Mouse (Mus musculus) thymus, postnatal 14 days (tissue): ENCODE results near the gene Rai1.
A peak's percentile ranks its signal among the peaks of the same experiment; 100 is the strongest.

Experiments
- DNase-seq: peaks from one replicate; pipeline ENCODE4 v3.0.0; 2021

Gene Rai1

GRCm38 (mm10) chr11:60104810-60105592 lies at the start of gene Rai1:
Gene Rai1 (plus strand): TSS chr11:60105013.
- DNase-seq: peak; percentile 97

- no peak for DNase-seq
Observed at GRCm38 (mm10) chr11:60056520-60056919, 48.3 kb upstream of the Rai1 start.

GRCm38 (mm10) chr11:60057987-60058386 lies 46.8 kb upstream of the Rai1 start:
- no peak for DNase-seq

GRCm38 (mm10) chr11:60058441-60058840 lies 46.4 kb upstream of the Rai1 start:
- DNase-seq: no peak

- DNase-seq: no peak
Observed at GRCm38 (mm10) chr11:60060026-60060425, 44.8 kb upstream of the Rai1 start.

GRCm38 (mm10) chr11:60061504-60062006 lies 43.3 kb upstream of the Rai1 start:
- no peak for DNase-seq

GRCm38 (mm10) chr11:60065267-60065666 lies 39.5 kb upstream of the Rai1 start:
- DNase-seq: no peak

GRCm38 (mm10) chr11:60067646-60068045 lies 37.2 kb upstream of the Rai1 start:
- no peak for DNase-seq

GRCm38 (mm10) chr11:60068631-60069030 lies 36.2 kb upstream of the Rai1 start:
- DNase-seq: no peak

GRCm38 (mm10) chr11:60070599-60070998 lies 34.2 kb upstream of the Rai1 start:
- DNase-seq: peak; percentile 76

- DNase-seq: no peak
Observed at GRCm38 (mm10) chr11:60071221-60071620, 33.6 kb upstream of the Rai1 start.

- no peak for DNase-seq
Observed at GRCm38 (mm10) chr11:60073121-60073520, 31.7 kb upstream of the Rai1 start.

- no peak for DNase-seq
Observed at GRCm38 (mm10) chr11:60073936-60074502, 30.8 kb upstream of the Rai1 start.

GRCm38 (mm10) chr11:60076183-60076582 lies 28.6 kb upstream of the Rai1 start:
- no peak for DNase-seq

- DNase-seq: peak; percentile 82
Observed at GRCm38 (mm10) chr11:60076790-60077189, 28.0 kb upstream of the Rai1 start.

- peak; percentile 88 for DNase-seq
Observed at GRCm38 (mm10) chr11:60084589-60084988, 20.2 kb upstream of the Rai1 start.

- no peak for DNase-seq
Observed at GRCm38 (mm10) chr11:60086676-60087075, 18.1 kb upstream of the Rai1 start.

GRCm38 (mm10) chr11:60088947-60089346 lies 15.9 kb upstream of the Rai1 start:
- peak; percentile 49 for DNase-seq

GRCm38 (mm10) chr11:60090696-60091421 lies 14.0 kb upstream of the Rai1 start:
- DNase-seq: no peak

- no peak for DNase-seq
Observed at GRCm38 (mm10) chr11:60091422-60091761, 13.4 kb upstream of the Rai1 start.

GRCm38 (mm10) chr11:60093227-60093626 lies 11.6 kb upstream of the Rai1 start:
- no peak for DNase-seq

GRCm38 (mm10) chr11:60093984-60094587 lies 10.7 kb upstream of the Rai1 start:
- DNase-seq: no peak
